Mouse (Mus musculus): ENCODE data around the gene Prok1. TPM values are rescaled to one million over a fixed set of nuclear protein-coding genes. Genes with fewer than 3 reads are reported as not detected.
A peak's percentile ranks its signal among the peaks of the same experiment; 100 is the strongest.

Gene Prok1
- total and polyA plus RNA-seq, 3 experiments = 0.04 to 0.11 TPM; not detected in 1

GRCm38 (mm10) chr3:107246876-107247275 is 7.4 kb upstream of the Prok1 start:
- TF ChIP-seq CTCF (IDR thresholded peaks at IDR 0.05; ENCODE audit: low read depth, low read length) = no peak
- no peak for TF ChIP-seq GATA1 (IDR thresholded peaks at IDR 0.05; ENCODE audit: borderline replicate concordance, low read length)
- TF ChIP-seq TAL1 (conservative IDR thresholded peaks at IDR 0.05; ENCODE audit: low read depth, low read length) = no peak
- no peak for TF ChIP-seq POLR2AphosphoS5 (IDR thresholded peaks at IDR 0.05; ENCODE audit: insufficient replicate concordance, low read depth, low read length)
- TF ChIP-seq GATA2 (IDR thresholded peaks at IDR 0.05; ENCODE audit: borderline replicate concordance, low read depth, low read length) = no peak
- Histone ChIP-seq H3K27me3 (ENCODE audit: insufficient read depth, low read length) (peaks cover 48% of the 10 kb centered on the region), H3K36me3 (replicated peaks) (no peaks in the 10 kb centered on the region), H3K9me3 (replicated peaks) (no peaks in the 10 kb centered on the region), H3K4me3 (ENCODE audit: low read depth, low read length) (no peak overlapping the region), H3K4me1 (ENCODE audit: insufficient read depth, low read depth, low read length) (no peaks in the 10 kb centered on the region)
- ATAC-seq (ENCODE audit: extremely low read depth, insufficient number of reproducible peaks, low FRiP score, poor library complexity, severe bottlenecking) (no peak), DNase-seq (ENCODE audit: low spot score) (no peak)

DNA sequence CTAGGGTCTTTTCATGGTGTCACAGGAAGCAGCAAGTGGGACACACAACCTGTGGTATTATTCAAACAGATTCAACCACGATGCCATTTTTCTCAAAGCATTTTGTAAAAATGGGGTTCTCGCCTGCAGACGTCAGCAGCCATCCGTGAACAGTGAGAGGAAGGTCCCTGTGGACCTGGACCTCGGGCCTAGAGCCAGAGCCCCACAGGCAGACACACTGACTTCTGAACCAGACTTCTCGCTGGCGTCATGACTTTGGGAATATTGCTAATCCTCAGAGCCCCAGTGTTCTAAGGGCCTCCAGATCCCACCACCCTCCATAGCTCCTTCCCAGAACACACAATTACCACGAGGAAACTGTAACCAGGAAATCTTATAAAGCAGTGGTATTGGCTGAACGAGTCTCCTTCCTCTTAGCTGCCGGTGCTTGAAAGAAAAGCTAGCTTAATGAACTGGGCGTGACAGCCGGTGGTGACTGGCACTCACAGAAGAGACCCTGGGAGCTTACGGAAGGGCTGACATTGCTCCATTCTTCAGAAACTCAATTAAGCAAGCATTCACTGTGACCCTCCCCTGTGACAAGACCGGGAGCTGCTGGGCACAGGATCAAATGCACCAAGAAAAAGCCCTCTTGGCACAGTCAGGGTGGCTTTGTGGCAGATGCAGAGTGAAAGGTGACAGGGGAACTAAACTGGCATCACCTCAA is 2.0 kb upstream of the Prok1 start:
- ATAC-seq (ENCODE audit: extremely low read depth, insufficient number of reproducible peaks, low FRiP score, poor library complexity, severe bottlenecking) = no peak
- TF ChIP-seq GATA2 (IDR thresholded peaks at IDR 0.05; ENCODE audit: borderline replicate concordance, low read depth, low read length) = no peak
- no peak for TF ChIP-seq TAL1 (conservative IDR thresholded peaks at IDR 0.05; ENCODE audit: low read depth, low read length)
- TF ChIP-seq POLR2AphosphoS5 (IDR thresholded peaks at IDR 0.05; ENCODE audit: insufficient replicate concordance, low read depth, low read length) = no peak
- no peak for TF ChIP-seq CTCF (IDR thresholded peaks at IDR 0.05; ENCODE audit: low read depth, low read length)
- no peak for TF ChIP-seq GATA1 (IDR thresholded peaks at IDR 0.05; ENCODE audit: borderline replicate concordance, low read length)
- Histone ChIP-seq H3K27me3 (ENCODE audit: insufficient read depth, low read length) (peaks cover 37% of the 10 kb centered on the region), H3K9me3 (replicated peaks) (no peaks in the 10 kb centered on the region), H3K4me3 (ENCODE audit: low read depth, low read length) (no peak overlapping the region), H3K4me1 (ENCODE audit: insufficient read depth, low read depth, low read length) (no peaks in the 10 kb centered on the region), H3K36me3 (replicated peaks) (no peaks in the 10 kb centered on the region)
- DNase-seq (ENCODE audit: low spot score) = no peak

GRCm38 (mm10) chr3:107238471-107238980 is 981 bp downstream of the Prok1 start:
- Histone ChIP-seq H3K36me3 (replicated peaks) (no peaks in the 10 kb centered on the region), H3K4me1 (ENCODE audit: insufficient read depth, low read depth, low read length) (no peaks in the 10 kb centered on the region), H3K4me3 (ENCODE audit: low read depth, low read length) (no peak overlapping the region), H3K9me3 (replicated peaks) (no peaks in the 10 kb centered on the region), H3K27me3 (ENCODE audit: insufficient read depth, low read length) (peaks cover 22% of the 10 kb centered on the region)
- no peak for ATAC-seq (ENCODE audit: extremely low read depth, insufficient number of reproducible peaks, low FRiP score, poor library complexity, severe bottlenecking)
- TF ChIP-seq GATA1 (IDR thresholded peaks at IDR 0.05; ENCODE audit: borderline replicate concordance, low read length) (no peak), POLR2AphosphoS5 (IDR thresholded peaks at IDR 0.05; ENCODE audit: insufficient replicate concordance, low read depth, low read length) (no peak), CTCF (IDR thresholded peaks at IDR 0.05; ENCODE audit: low read depth, low read length) (no peak), TAL1 (conservative IDR thresholded peaks at IDR 0.05; ENCODE audit: low read depth, low read length) (no peak), GATA2 (IDR thresholded peaks at IDR 0.05; ENCODE audit: borderline replicate concordance, low read depth, low read length) (no peak)
- no peak for DNase-seq (ENCODE audit: low spot score)

GRCm38 (mm10) chr3:107238051-107238450 is 1.5 kb downstream of the Prok1 start:
- TF ChIP-seq GATA1 (IDR thresholded peaks at IDR 0.05; ENCODE audit: borderline replicate concordance, low read length) (no peak), GATA2 (IDR thresholded peaks at IDR 0.05; ENCODE audit: borderline replicate concordance, low read depth, low read length) (no peak), CTCF (IDR thresholded peaks at IDR 0.05; ENCODE audit: low read depth, low read length) (no peak), TAL1 (conservative IDR thresholded peaks at IDR 0.05; ENCODE audit: low read depth, low read length) (no peak), POLR2AphosphoS5 (IDR thresholded peaks at IDR 0.05; ENCODE audit: insufficient replicate concordance, low read depth, low read length) (no peak)
- peaks cover 20% of the 10 kb centered on the region for H3K27me3 ChIP-seq (ENCODE audit: insufficient read depth, low read length)
- H3K36me3 ChIP-seq (replicated peaks) = no peaks in the 10 kb centered on the region
- no peaks in the 10 kb centered on the region for H3K9me3 ChIP-seq (replicated peaks)
- H3K4me1 ChIP-seq (ENCODE audit: insufficient read depth, low read depth, low read length) = no peaks in the 10 kb centered on the region; the same call in 1 of the 2 replicates
- H3K4me3 ChIP-seq (ENCODE audit: low read depth, low read length) = no peak overlapping the region
- DNase-seq (ENCODE audit: low spot score) (no peak), ATAC-seq (ENCODE audit: extremely low read depth, insufficient number of reproducible peaks, low FRiP score, poor library complexity, severe bottlenecking) (no peak)

DNA sequence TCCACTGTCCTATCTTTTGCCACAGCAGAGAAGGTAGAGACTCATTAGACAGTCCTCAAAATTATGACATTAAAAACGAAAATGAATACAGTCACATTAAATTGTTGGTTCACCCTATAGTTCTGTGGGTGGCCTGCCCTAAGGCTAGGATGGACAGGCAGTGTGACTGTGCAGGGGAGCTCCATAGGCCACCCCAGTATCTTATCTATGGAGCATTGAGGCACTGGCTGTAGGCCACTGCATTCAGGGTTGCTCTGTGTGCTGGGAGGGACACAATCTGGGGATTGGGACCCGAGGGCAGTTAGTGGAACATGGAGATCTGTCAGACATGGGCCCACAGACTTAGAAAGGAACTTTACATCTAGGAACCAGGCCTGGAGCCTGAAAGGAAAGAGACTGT is 5.6 kb downstream of the Prok1 start:
- no peaks in the 10 kb centered on the region for H3K36me3 ChIP-seq (replicated peaks)
- H3K27me3 ChIP-seq (ENCODE audit: insufficient read depth, low read length) = peaks cover 15% of the 10 kb centered on the region; the same call in 1 of the 2 replicates
- no peak overlapping the region for H3K4me3 ChIP-seq (ENCODE audit: low read depth, low read length)
- TF ChIP-seq GATA1 (IDR thresholded peaks at IDR 0.05; ENCODE audit: borderline replicate concordance, low read length) = no peak
- no peak for TF ChIP-seq GATA2 (IDR thresholded peaks at IDR 0.05; ENCODE audit: borderline replicate concordance, low read depth, low read length)
- TF ChIP-seq POLR2AphosphoS5 (IDR thresholded peaks at IDR 0.05; ENCODE audit: insufficient replicate concordance, low read depth, low read length) = no peak
- TF ChIP-seq CTCF (IDR thresholded peaks at IDR 0.05; ENCODE audit: low read depth, low read length) = no peak
- no peak for TF ChIP-seq TAL1 (conservative IDR thresholded peaks at IDR 0.05; ENCODE audit: low read depth, low read length)
- ATAC-seq (ENCODE audit: extremely low read depth, insufficient number of reproducible peaks, low FRiP score, poor library complexity, severe bottlenecking) (no peak), DNase-seq (ENCODE audit: low spot score) (no peak)
- no peaks in the 10 kb centered on the region for H3K9me3 ChIP-seq (replicated peaks)
- H3K4me1 ChIP-seq (ENCODE audit: insufficient read depth, low read depth, low read length) = no peaks in the 10 kb centered on the region; the same call in 1 of the 2 replicates

GRCm38 (mm10) chr3:107233351-107233813 is 6.1 kb downstream of the Prok1 start:
- Histone ChIP-seq H3K27me3 (ENCODE audit: insufficient read depth, low read length) (peaks cover 15% of the 10 kb centered on the region; the same call in 1 of the 2 replicates), H3K4me1 (ENCODE audit: insufficient read depth, low read depth, low read length) (no peaks in the 10 kb centered on the region; the same call in 1 of the 2 replicates), H3K4me3 (ENCODE audit: low read depth, low read length) (no peak overlapping the region), H3K36me3 (replicated peaks) (no peaks in the 10 kb centered on the region), H3K9me3 (replicated peaks) (no peaks in the 10 kb centered on the region)
- ATAC-seq (ENCODE audit: extremely low read depth, insufficient number of reproducible peaks, low FRiP score, poor library complexity, severe bottlenecking) (peak; percentile 34; the same call in 1 of the 2 replicates), DNase-seq (ENCODE audit: low spot score) (peak; percentile 37)
- TF ChIP-seq CTCF (IDR thresholded peaks at IDR 0.05; ENCODE audit: low read depth, low read length) (peak; percentile 70), TAL1 (conservative IDR thresholded peaks at IDR 0.05; ENCODE audit: low read depth, low read length) (no peak)

Data from G1E (cell line).